Mouse (Mus musculus) adrenal gland, postnatal 14 days (tissue): ENCODE data around the gene BC034090. TPM values are rescaled to one million over a fixed set of nuclear protein-coding genes. Genes with fewer than 3 reads are reported as not detected.
A peak's percentile ranks its signal among the peaks of the same experiment; 100 is the strongest.

Experiments
- DNase-seq: peaks from one replicate; pipeline ENCODE4 v3.0.0; 2021; ENCODE audit warnings: mixed read lengths
- total RNA-seq: library from RNA; stranded (reverse); gene quantifications from 2 replicates; pipeline ENCODE4 v1.2.3, GENCODE M21; 2021

BC034090 gene
- total RNA-seq, 1 experiment from 2014 or later: 26.9 TPM

GRCm38 (mm10) chr1:155215066-155215764 lies 29.0 kb downstream of the BC034090 start:
- peak; percentile 38 for DNase-seq

GRCm38 (mm10) chr1:155213912-155214311 lies 30.3 kb downstream of the BC034090 start:
- DNase-seq: no peak

GRCm38 (mm10) chr1:155212936-155213774 lies 31.1 kb downstream of the BC034090 start:
- peak; percentile 74 for DNase-seq

- peak; percentile 77 for DNase-seq
These were observed 31.8 kb downstream of the BC034090 start for GRCm38 (mm10) chr1:155212493-155212892.

DNA sequence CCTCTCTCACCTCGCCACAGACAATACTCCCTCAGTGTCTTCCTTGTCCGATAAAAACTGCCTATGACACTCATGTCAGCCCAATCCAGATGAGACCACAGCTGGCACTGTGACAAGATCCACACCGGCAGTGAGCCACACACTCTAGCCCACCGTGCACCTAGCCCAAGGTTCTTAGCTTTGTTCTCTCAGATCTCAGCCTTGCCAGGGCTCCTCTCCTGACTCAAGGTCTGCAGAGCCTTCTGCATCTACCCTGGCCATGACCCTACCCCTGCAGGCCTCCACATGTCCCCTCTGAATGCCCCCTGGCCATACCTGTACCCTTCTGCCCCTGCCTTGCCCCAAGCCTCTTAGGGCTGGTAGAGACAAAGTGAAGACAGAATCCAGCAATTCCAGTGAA lies 32.2 kb downstream of the BC034090 start:
- DNase-seq: peak; percentile 71

DNA sequence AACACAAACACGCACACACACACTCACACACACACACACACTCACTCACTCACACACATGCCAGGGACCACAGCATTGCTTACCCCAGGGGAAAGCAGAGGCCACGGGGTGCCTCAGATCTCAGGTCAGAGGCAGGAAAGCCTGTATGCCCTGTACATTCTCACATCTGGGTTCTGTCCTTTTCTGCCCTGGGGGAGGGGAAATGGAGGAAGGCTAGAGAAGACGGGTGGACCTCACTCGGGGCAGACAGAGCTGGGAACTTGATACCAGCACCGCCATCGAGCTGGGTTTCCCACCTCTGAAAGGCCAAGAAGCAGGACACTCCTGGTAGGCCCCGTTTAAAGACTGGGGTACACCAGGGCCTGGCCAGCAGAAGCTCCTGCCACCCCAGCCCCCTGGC lies 33.2 kb downstream of the BC034090 start:
- no peak for DNase-seq

- DNase-seq: peak; percentile 17
These were observed 34.1 kb downstream of the BC034090 start for GRCm38 (mm10) chr1:155210011-155210763.

- DNase-seq: no peak
These were observed 36.4 kb downstream of the BC034090 start for GRCm38 (mm10) chr1:155207859-155208258.

DNA sequence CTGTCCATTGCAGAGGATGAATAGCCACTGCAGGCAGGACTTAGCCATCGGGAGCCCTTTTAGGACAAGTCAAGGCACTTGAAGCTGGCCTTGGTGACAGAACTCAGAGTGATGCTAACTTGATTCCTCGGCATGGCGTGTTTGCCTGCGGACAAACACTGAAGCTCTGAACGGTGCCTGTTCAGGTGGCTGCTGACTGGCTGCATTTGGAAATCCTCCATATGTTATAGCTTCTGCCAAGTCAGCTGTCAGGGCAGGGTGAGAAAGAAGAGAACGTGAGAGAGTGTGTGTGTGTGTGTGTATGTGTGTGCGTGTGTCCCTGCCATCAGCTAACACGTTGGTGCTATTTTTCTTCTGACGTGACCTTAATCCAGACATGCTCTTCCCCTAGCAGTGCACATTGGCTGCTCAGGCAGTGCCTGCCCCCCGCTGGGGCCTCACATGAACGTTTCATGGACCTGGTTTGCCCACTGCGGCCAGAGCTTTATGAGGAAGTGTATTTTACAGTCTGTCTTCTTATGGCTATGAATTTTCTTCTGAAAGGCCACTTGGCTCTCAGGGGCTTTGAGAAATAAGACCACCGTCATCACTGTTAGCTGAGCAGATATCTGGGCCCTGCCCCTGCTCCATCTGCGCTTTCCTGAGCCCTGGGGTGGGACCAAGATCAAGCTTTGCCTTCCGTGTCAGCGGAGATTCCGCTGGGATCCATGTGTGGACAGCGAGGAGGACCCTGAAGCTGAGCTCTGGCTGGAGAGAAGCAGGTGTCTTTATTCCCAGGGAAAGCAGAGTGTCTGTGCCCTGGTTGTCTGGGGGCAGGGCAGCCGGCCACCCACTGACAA lies 38.2 kb downstream of the BC034090 start:
- DNase-seq: peak; percentile 63

GRCm38 (mm10) chr1:155205311-155205710 lies 38.9 kb downstream of the BC034090 start:
- DNase-seq: no peak

DNA sequence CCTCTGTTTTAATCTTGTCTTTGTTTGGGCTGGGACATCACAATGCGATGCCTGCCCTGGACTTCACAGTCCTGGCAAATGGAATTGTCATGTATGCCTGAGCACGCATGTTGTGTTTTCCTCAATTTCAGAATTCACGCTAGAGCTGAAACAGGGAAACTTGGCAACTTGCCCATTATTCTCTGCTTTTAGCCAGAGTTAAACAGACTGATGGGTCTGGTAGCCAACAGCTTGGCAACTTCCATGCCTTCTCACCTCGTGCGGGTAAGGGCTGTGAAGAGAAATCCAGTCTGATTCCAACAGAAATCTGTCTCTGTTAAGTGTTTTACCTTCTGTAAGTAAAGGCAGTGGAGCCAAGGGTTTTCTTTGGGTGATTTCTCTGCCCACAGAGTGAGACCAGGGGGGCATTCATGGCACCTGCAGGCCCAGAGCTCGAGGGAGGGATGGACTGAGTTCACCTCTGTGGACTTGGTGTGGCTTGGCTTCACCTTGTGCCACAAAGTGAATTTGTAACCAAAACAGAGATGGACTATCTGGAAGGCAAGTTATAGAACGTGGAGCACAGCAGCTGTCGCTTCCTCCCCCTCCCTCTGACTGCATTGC lies 39.6 kb downstream of the BC034090 start:
- peak; percentile 28 for DNase-seq

DNA sequence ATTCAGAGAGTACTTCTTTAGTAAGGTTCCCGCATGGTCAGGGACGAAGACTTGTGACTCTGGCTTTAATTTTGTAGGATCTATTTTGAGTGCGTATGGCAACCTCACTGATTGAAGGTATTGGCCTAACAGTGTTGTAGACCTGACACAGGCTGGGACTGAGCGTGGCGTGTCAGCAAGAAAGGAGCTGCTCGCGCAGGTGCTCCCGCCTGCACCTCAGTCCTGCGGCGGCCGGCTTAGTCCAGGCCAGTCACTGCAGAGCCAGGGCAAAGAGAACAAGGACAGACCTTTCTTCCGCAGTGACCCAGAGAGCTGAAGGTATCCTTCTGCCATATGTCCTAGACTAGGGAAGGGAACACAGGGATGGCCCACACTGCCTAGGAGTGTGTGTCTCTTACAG lies 40.3 kb downstream of the BC034090 start:
- no peak for DNase-seq

GRCm38 (mm10) chr1:155203101-155203500 lies 41.1 kb downstream of the BC034090 start:
- no peak for DNase-seq

DNA sequence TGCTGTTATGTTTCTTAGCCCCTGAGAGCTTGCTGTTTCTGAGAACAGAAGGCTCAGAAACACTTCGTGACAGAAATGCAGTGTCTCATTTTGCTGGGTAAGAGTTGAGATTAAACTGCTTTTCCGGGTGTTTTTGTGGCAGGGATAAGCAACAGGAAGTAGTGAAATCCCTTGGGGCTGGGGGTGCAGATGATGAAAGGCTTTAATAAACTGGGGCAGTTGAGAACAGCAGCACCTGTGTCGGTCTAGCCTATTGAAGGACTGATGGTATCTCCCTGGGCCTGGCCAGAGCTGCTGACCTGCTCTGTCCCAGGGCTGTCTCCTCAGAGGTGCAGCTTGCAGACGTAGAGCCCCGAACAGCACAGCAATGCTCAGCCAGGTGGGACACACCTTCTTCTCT lies 41.8 kb downstream of the BC034090 start:
- peak; percentile 30 for DNase-seq

GRCm38 (mm10) chr1:155201914-155202313 lies 42.3 kb downstream of the BC034090 start:
- DNase-seq: peak; percentile 25

- no peak for DNase-seq
These were observed 42.8 kb downstream of the BC034090 start for GRCm38 (mm10) chr1:155201373-155201879.

- no peak for DNase-seq
These were observed 43.3 kb downstream of the BC034090 start for GRCm38 (mm10) chr1:155200967-155201366.

- no peak for DNase-seq
These were observed 44.7 kb downstream of the BC034090 start for GRCm38 (mm10) chr1:155199522-155199921.

GRCm38 (mm10) chr1:155196691-155197090 lies 47.6 kb downstream of the BC034090 start:
- DNase-seq: peak; percentile 25

DNA sequence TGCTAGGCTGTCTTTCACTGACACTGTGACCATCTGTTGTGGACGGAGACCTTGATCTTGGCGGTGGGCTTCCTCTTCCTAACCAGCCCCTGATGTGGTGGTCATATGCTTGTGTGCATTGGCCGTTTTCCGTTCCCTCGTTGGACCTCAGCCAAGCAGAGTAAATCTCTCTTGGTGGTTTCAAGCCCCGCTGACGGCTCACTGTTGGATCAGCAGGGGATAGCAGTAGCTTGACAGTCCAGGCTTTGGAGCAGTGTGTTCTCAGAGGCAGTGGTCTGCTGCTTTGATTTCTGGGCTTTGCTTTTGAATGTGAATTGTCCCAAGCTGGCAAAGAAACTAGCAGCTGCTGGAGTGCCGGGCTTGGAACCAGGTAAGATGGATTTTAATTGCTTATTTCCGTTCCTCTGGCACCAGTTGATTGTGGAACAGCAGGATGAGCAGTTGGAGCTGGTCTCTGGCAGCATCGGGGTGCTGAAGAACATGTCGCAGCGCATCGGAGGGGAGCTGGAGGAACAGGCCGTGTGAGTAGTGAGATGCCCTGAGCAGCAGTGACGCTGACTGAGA lies 51.4 kb downstream of the BC034090 start:
- no peak for DNase-seq

- DNase-seq: peak; percentile 29
These were observed 52.6 kb downstream of the BC034090 start for GRCm38 (mm10) chr1:155191671-155192070.
